Mouse (Mus musculus) intestine, embryonic 16.5 days (tissue): ENCODE measurements at regions not wholly inside any gene's neighbourhood (a gene's known extent, or its start where the extent isn't known, plus 50 kb on each side); places are given as distances from the start of the nearest gene placed in this dataset.

Experiments used
- ATAC-seq: fragments of 200-750 bp; cut with Nextera tagmentation; 2 replicates; pipeline ENCODE4 v1.8.0; 2017; ENCODE audit warnings: moderate TSS enrichment, moderate library complexity
- H3K27ac ChIP-seq: fragments of 300-500 bp; sonication (generic); 2 replicates; pipeline ENCODE4 v1.5.1; 2014; ENCODE audit warnings: mild to moderate bottlenecking, low read length
- H3K27me3 ChIP-seq: fragments of 300-500 bp; sonication (generic); replicated peaks from 2 replicates; pipeline ENCODE4 v1.6.1; 2014; ENCODE audit warnings: low read length, control low read depth, mixed read lengths; ENCODE audit not compliant: control insufficient read depth, insufficient read depth
- H3K36me3 ChIP-seq: fragments of 300-500 bp; sonication (generic); 2 replicates; pipeline ENCODE4 v1.6.1; 2014; ENCODE audit warnings: low read length, control low read depth; ENCODE audit not compliant: control insufficient read depth, insufficient read depth
- H3K4me1 ChIP-seq: fragments of 300-500 bp; sonication (generic); 2 replicates; pipeline ENCODE4 v1.6.1; 2014; ENCODE audit warnings: low read length, control low read depth, mixed read lengths; ENCODE audit not compliant: control insufficient read depth, insufficient read depth
- H3K4me2 ChIP-seq: fragments of 300-500 bp; sonication (generic); 2 replicates; pipeline ENCODE4 v1.6.1; 2014; ENCODE audit warnings: low read depth, low read length, control low read depth
- H3K4me3 ChIP-seq: fragments of 300-500 bp; sonication (generic); 2 replicates; pipeline ENCODE4 v1.5.1; 2014; ENCODE audit warnings: mild to moderate bottlenecking, low read length
- H3K9ac ChIP-seq: fragments of 300-500 bp; sonication (generic); 2 replicates; pipeline ENCODE4 v1.6.1; 2014; ENCODE audit warnings: low read depth, low read length
- H3K9me3 ChIP-seq: fragments of 300-500 bp; sonication (generic); 2 replicates; pipeline ENCODE4 v1.6.1; 2016; ENCODE audit warnings: low read length, control low read depth; ENCODE audit not compliant: control insufficient read depth
- WGBS: fragments of 180-500 bp; shearing (Covaris S2); extraction: QIAGEN DNeasy Blood & Tissue Kit; methylation state at CpG from one replicate; pipeline ENCODE4 v1.1.7; 2014; 5-methylcytosine and 5-hydroxymethylcytosine counted together

- H3K9me3 ChIP-seq: no peaks in the 10 kb centered on the region
- no peak for ATAC-seq
- H3K4me3 ChIP-seq: no peak overlapping the region
- 69% methylated on average over 3 of the region's 3 CpGs for WGBS
- no peak overlapping the region for H3K4me2 ChIP-seq
- no peak overlapping the region for H3K27ac ChIP-seq
- no peaks in the 10 kb centered on the region for H3K4me1 ChIP-seq
- H3K36me3 ChIP-seq: no peaks in the 10 kb centered on the region
- H3K9ac ChIP-seq: no peak overlapping the region
- no peaks in the 10 kb centered on the region for H3K27me3 ChIP-seq
Observed at GRCm38 (mm10) chr12:35690914-35691313, 156.1 kb upstream of the Ahr start.

GRCm38 (mm10) chr12:35686231-35686630 lies 151.4 kb upstream of the Ahr start:
- WGBS: 76% methylated on average over 2 of the region's 2 CpGs
- no peaks in the 10 kb centered on the region for H3K27me3 ChIP-seq
- ATAC-seq: no peak
- no peak overlapping the region for H3K4me2 ChIP-seq
- no peaks in the 10 kb centered on the region for H3K4me1 ChIP-seq
- no peak overlapping the region for H3K27ac ChIP-seq
- no peak overlapping the region for H3K4me3 ChIP-seq
- no peak overlapping the region for H3K9ac ChIP-seq
- H3K9me3 ChIP-seq: no peaks in the 10 kb centered on the region
- no peaks in the 10 kb centered on the region for H3K36me3 ChIP-seq

GRCm38 (mm10) chr12:35685189-35685588 lies 150.4 kb upstream of the Ahr start:
- Histone ChIP-seq H3K9me3 (no peaks in the 10 kb centered on the region), H3K36me3 (no peaks in the 10 kb centered on the region), H3K9ac (no peak overlapping the region), H3K27me3 (no peaks in the 10 kb centered on the region), H3K27ac (no peak overlapping the region), H3K4me1 (no peaks in the 10 kb centered on the region), H3K4me3 (no peak overlapping the region), H3K4me2 (no peak overlapping the region)
- 57% methylated on average over 3 of the region's 3 CpGs for whole genome bisulfite sequencing
- ATAC-seq: no peak

- no peaks in the 10 kb centered on the region for H3K9me3 ChIP-seq
Observed at GRCm38 (mm10) chr12:35681864-35682449, 147.1 kb upstream of the Ahr start.

DNA sequence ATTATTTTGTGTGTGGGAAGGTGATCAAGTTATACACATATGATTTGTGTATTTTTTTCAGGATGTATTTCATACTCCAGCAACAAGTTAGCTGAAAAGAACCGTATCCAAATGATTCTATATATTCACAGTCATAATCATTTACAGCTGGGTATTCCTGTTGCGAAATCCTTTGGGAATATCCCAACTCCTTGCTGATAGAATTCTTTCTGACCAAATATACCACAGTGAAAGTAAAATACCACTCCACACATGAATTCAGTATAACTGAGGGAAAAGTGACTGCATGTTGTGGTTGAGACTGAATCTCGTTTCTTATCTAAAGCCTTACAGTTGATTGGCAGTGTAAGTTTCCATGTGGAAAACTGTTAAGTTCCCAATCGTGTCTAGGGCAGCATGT lies 145.1 kb upstream of the Ahr start:
- 71% methylated on average over 4 of the region's 4 CpGs for WGBS
- no peaks in the 10 kb centered on the region for H3K9me3 ChIP-seq

More at GRCm38 (mm10) chr12:35681864-35682449, 147.1 kb upstream of the Ahr start:
- Histone ChIP-seq H3K9ac (no peak overlapping the region), H3K4me3 (no peak overlapping the region), H3K4me1 (no peaks in the 10 kb centered on the region), H3K4me2 (no peak overlapping the region), H3K27me3 (no peaks in the 10 kb centered on the region), H3K27ac (no peak overlapping the region), H3K36me3 (no peaks in the 10 kb centered on the region)
- no peak for ATAC-seq

DNA sequence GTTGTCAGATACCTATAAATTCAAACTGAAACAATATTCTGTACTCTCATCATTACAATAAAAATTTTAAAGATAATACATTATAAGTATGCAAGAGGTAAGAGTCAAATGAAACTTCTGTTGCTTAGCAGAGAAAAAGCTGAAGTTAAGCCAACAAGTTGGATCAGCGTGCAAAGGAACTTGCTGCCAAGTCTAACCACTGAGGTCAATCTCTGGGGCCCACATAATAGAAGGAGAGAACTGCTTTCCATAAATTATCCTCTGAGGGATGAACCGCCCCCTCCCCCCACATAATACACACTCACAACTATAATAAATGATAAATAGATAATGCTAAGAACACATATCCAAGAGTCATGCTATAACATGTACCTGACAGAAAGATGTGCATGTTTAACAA lies 144.2 kb upstream of the Ahr start:
- Histone ChIP-seq H3K27me3 (no peaks in the 10 kb centered on the region), H3K36me3 (no peaks in the 10 kb centered on the region), H3K9ac (no peak overlapping the region), H3K4me3 (no peak overlapping the region), H3K9me3 (no peaks in the 10 kb centered on the region), H3K27ac (no peak overlapping the region), H3K4me1 (no peaks in the 10 kb centered on the region), H3K4me2 (no peak overlapping the region)
- 66% methylated on average over 2 of the region's 2 CpGs for whole genome bisulfite sequencing
- no peak for ATAC-seq

More for the DNA sequence above, 145.1 kb upstream of the Ahr start:
- H3K4me3 ChIP-seq: no peak overlapping the region
- H3K27me3 ChIP-seq: no peaks in the 10 kb centered on the region
- no peak overlapping the region for H3K9ac ChIP-seq
- H3K36me3 ChIP-seq: no peaks in the 10 kb centered on the region
- no peaks in the 10 kb centered on the region for H3K4me1 ChIP-seq
- ATAC-seq: no peak
- H3K27ac ChIP-seq: no peak overlapping the region
- no peak overlapping the region for H3K4me2 ChIP-seq

DNA sequence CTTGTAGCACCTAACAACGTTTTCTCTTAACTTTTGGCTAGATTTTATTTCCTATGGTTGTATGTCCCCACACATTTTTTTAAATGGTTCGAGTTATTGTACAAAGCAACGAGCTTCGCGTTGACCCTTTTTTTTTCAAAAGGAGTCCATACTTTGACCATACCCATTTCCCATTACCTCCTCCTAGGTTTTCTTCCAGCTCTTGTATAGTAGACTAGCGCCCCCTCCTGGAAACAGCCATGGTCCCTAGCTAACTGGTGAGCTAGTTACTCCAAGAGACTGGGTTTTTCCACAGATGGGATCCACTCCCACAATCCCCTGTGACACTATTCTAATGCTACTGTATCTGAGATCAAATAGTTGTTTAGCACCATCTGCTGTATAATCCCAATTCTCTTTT lies 139.6 kb upstream of the Ahr start:
- no peak overlapping the region for H3K27ac ChIP-seq
- H3K4me2 ChIP-seq: no peak overlapping the region
- H3K9me3 ChIP-seq: no peaks in the 10 kb centered on the region
- H3K27me3 ChIP-seq: no peaks in the 10 kb centered on the region
- no peak overlapping the region for H3K4me3 ChIP-seq
- no peak overlapping the region for H3K9ac ChIP-seq
- 53% methylated on average over 6 of the region's 6 CpGs for WGBS
- H3K36me3 ChIP-seq: no peaks in the 10 kb centered on the region
- no peak for ATAC-seq
- no peaks in the 10 kb centered on the region for H3K4me1 ChIP-seq

GRCm38 (mm10) chr12:35670980-35671379 lies 136.1 kb upstream of the Ahr start:
- Histone ChIP-seq H3K4me2 (no peak overlapping the region), H3K9ac (no peak overlapping the region), H3K27me3 (no peaks in the 10 kb centered on the region), H3K27ac (no peak overlapping the region), H3K4me3 (no peak overlapping the region), H3K9me3 (no peaks in the 10 kb centered on the region), H3K36me3 (no peaks in the 10 kb centered on the region), H3K4me1 (no peaks in the 10 kb centered on the region)
- WGBS: 88% methylated on average over 4 of the region's 4 CpGs
- ATAC-seq: no peak

DNA sequence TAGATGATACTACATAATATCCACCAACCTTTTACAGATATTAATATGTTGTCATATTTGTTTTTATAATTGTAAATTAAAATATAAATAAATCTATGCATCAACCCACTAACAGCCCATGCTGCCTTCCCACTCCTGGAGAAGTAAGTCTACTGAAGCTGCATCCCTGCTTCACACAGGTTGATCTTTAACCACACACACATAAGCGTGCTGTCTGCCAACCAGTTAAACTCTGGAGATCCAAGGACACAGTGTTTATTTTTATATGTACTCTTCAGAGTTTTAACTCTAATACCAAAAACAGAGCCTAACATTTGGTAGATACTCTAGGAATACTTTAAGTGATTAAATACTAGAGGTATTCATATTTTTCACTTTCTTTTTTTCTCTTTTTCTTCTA lies 133.9 kb upstream of the Ahr start:
- H3K9ac ChIP-seq: no peak overlapping the region
- no peak overlapping the region for H3K4me3 ChIP-seq
- no peaks in the 10 kb centered on the region for H3K9me3 ChIP-seq
- H3K36me3 ChIP-seq: no peaks in the 10 kb centered on the region
- no peaks in the 10 kb centered on the region for H3K4me1 ChIP-seq
- H3K27ac ChIP-seq: no peak overlapping the region
- WGBS: 53% methylated on average over 1 of the region's 1 CpGs
- no peaks in the 10 kb centered on the region for H3K27me3 ChIP-seq
- H3K4me2 ChIP-seq: no peak overlapping the region
- no peak for ATAC-seq

DNA sequence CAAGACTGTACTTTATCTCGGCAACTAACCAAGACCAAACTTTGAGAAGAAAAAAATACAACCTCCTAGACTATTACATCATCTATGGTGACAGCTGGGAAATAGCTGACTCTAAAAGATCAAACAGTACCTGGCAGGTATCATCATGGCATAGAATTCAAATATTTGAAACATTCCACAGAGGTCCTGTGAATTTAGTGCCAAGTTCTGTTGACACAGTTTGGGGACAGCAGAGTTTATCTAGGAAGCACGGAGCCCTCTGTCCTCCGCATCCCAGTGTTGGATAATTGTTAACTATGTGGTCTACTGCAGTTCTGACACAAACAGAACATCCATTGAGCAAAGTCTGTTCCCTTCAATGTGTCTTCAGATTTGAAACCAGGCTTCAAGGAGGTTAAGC lies 132.9 kb upstream of the Ahr start:
- Histone ChIP-seq H3K4me1 (no peaks in the 10 kb centered on the region), H3K27ac (no peak overlapping the region), H3K4me3 (no peak overlapping the region), H3K9me3 (no peaks in the 10 kb centered on the region), H3K36me3 (no peaks in the 10 kb centered on the region), H3K27me3 (no peaks in the 10 kb centered on the region), H3K4me2 (no peak overlapping the region), H3K9ac (no peak overlapping the region)
- 67% methylated on average over 3 of the region's 3 CpGs for WGBS
- ATAC-seq: no peak
